Mouse (Mus musculus): ENCODE measurements around the gene Ccdc141.

- TF ChIP-seq CTCF (IDR thresholded peaks at IDR 0.05; ENCODE audit: extremely low read depth, insufficient read depth, low read length) (no peak), POLR2A (IDR thresholded peaks at IDR 0.05; ENCODE audit: extremely low read depth, insufficient read depth, low read length) (no peak)
These were observed 19.2 kb downstream of the Ccdc141 start for GRCm38 (mm10) chr2:77151255-77151654.

All from cortical plate, adult 2 months (tissue).